Mouse (Mus musculus) skeletal muscle tissue, adult 2 months (tissue): Measurements from ENCODE around the gene Tbx5.

Experiments
- DNase-seq: peaks from one replicate; pipeline ENCODE4 v3.0.0-alpha.2; 2012; ENCODE audit warnings: low read depth, low spot score

The Tbx5 gene

GRCm38 (mm10) chr5:119832479-119832796 is at the start of gene Tbx5:
Gene Tbx5, plus strand, starts transcription at chr5:119832668.
- DNase-seq: no peak

- no peak for DNase-seq
Measured at GRCm38 (mm10) chr5:119785959-119786358, 46.5 kb upstream of the Tbx5 start.

DNA sequence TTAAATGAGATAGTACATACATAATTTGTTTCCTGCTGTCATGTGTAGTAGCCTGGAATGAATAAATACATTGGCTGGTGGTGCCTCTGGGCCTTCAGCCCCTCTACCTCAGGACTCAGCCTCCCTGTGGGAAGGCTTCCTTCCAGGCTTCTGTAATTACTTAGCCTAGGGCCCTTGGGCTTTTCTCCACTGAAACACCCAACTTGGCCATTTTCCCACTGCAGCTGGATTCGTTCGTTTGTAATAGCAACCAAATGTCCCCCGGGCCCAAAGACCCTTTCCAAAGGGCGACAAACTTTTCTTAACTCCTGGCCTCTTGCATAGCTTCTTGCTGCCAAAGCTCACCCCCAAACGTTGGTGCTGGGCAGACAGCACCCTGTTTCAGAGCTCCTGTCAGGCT is 40.8 kb upstream of the Tbx5 start:
- no peak for DNase-seq

DNA sequence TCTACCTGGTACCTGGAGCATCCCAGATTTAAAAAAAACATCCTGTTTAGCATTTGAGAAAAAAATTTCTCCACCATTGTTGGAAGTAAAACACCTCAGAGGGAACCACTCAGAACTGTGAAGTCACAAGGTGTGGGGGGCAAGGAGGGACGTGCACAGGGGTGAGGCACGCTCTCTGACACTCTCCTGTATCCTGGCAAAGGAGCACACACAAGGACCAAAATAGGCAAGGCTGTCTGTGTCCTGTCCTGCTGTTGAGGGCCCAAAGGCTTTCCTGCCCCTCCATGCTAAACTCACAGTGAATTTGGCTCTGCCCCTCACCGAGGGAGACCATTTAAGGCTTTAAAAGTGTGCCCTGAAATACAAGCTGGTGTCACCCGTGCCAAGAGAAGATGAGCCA is 38.5 kb upstream of the Tbx5 start:
- DNase-seq: no peak

- no peak for DNase-seq
Measured at GRCm38 (mm10) chr5:119795376-119795775, 37.1 kb upstream of the Tbx5 start.

DNA sequence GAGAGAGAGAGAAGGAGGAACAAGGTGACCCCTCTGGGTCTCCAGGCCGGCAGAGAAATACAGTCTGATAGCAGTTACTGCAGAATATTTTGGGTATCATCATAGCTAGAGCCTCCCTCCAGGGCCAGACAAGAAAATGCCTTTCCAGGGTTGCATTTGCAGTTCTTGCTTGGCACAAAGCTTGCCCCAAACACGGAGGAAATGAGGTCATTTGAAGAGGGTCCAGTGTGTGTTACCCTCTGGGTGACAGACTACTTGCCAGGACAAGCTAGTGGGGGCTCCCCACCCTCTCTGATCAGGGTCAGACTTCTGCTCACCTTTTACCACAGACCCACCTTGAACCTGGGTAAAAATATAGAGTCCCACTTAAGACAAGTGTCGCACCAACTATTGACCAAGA is 36.7 kb upstream of the Tbx5 start:
- DNase-seq: no peak

- DNase-seq: no peak
Measured at GRCm38 (mm10) chr5:119796443-119797160, 35.9 kb upstream of the Tbx5 start.

DNA sequence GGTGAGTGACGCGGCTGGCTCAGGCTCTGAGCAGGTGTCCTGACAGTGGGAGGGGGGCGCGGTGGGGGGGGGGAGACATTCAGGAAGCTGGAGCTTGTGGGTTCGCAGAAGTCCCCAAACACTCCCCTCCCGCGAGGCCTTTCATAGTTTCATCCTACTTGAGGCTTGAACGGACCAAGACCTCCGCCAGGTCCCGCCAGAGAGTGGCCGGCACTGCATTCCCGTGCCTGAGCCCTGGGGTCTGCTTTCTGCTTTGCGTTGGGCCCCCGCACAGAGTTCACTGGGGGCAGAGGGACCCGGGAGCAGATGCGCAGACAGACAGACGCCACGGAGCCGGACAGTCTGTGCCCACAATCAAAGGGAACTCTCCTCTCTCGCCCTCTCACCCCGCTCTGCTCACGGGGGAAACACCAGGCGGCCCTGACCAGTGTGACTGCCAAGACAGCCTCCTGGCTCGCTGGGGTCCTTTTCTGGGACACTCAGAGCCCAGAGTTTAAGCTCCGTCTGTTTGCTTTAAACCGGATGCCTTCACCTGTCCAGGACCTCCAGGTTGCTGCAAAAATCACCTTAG is 34.8 kb upstream of the Tbx5 start:
- DNase-seq: no peak

GRCm38 (mm10) chr5:119798261-119798660 is 34.2 kb upstream of the Tbx5 start:
- no peak for DNase-seq

DNA sequence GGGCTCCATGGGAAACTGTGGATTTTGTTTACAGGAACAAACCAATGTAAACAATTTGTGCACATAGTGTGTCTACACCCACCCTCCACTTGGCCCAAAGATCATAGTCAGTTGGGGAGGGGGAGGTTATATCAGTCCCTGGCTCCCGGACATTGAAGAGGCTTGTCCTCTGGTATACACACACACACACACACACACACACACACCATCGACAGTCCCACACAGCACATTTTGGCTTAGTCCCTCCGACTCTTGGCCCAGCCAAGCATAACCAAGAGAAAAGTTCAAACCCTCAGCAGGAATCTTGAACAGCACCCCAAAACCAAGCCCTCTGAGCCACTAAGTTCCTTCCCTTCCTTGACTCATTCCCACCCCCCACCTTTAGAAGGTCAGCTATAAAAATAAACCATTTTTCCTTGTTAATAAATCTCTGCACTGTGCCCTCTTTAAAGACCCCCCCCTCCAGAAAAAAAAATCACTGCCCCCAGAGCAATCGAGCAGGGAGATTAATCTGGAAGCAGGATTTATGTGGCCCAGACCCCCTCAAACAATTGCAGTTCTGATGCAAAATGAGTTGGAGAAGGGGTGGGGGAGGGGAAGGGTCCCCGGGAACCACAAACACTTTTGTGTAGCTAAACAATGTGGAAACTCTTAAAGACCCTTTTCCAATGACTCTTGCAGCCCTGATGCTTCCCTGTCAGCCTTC is 33.6 kb upstream of the Tbx5 start:
- no peak for DNase-seq

GRCm38 (mm10) chr5:119799419-119800242 is 32.8 kb upstream of the Tbx5 start:
- no peak for DNase-seq

DNA sequence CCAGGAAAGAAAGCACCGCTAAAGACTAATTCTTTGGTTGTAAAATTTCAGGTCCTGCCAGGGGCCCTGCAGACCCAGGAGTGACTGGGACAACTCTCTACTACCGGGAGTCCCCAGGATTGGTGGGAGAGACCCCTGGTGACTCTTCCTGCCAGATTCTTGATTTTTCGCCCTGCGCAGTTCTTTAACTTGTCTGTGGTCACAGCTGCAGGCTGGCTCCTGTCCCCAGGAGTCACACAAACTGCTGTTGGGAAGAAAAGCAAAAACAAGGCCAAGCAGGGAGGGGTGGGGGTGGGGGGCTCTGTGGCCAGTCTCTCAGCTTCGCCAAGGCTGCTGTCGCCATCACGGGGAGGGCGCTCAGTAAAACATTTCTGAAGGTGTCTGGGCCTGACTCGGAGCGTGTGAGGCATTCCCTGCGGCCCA is 32.2 kb upstream of the Tbx5 start:
- DNase-seq: no peak

DNA sequence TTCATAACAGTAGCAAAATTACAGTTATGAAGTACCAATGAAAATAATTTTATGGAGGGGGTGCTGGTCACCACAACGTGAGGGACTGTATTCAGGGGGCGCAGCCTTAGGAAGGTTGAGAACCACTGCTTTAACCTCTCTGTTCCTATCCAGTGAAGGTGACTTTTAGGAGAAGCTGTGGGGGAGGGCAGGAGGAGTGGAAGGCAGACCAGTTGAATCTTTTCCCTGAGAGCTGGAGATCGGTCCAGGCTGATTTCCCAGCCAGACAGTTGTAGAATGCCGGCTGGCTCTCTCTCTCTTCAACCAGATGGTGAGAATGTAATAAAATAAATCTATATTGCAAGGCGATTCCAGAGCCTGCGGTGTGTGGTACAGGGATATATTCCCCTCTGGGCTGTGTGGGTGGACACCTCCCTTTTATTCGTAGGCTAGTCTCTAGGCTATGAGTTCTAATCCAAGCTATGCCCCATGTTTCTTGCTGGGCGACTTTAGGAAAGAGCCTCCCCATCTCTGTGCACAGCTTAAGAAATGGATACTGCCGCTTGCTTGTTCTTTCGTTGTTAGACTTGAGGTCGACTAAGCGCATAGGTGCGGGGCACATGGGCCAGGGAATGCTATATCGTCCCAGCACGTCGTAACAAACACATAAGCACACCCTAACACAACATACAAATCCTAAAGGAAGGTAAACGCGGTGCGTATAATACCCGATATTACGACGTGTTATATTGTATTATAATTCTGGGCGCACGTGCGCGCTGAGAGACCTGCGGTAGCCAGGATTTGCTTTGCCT is 29.7 kb upstream of the Tbx5 start:
- DNase-seq: no peak

DNA sequence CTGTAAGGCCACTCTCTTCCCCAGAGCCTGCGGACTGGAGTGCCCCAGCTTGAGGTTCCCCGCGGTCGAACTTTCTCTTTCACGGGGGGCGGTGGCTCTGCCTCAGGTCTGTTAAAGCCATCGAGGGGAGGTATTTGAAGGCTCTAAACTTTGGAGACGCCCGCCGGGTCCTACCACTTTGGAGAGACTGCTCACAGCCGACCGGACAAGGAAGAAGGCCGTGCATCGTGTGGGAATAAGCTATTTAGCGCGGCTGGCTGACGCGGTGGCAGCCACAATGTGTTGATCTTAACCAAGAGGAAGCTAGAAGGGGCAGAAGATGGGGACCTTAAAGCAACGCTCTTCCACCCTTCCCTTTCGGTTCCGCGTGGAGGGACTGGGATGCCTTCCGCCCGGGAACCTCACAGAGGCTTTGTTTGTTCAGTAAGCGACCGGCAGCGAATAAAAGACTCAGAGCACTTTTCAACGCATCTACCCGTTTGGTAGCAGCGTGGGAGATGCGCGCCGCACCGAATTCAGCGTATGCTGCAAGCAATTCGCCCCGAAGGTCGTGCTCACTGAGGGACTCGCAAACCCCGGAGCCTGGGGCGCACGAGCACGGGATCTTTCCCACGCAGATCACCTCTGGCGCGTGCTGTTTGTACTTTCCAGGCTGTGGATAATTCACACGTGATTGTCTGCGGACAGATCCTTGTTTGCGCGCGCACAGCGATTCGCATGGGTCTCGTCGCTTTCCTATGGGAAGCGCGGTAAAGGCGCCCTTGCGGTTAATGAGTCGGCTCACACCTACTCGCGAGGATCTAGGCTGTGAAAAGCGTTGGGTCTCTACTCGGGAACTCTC is 28.8 kb upstream of the Tbx5 start:
- DNase-seq: no peak

DNA sequence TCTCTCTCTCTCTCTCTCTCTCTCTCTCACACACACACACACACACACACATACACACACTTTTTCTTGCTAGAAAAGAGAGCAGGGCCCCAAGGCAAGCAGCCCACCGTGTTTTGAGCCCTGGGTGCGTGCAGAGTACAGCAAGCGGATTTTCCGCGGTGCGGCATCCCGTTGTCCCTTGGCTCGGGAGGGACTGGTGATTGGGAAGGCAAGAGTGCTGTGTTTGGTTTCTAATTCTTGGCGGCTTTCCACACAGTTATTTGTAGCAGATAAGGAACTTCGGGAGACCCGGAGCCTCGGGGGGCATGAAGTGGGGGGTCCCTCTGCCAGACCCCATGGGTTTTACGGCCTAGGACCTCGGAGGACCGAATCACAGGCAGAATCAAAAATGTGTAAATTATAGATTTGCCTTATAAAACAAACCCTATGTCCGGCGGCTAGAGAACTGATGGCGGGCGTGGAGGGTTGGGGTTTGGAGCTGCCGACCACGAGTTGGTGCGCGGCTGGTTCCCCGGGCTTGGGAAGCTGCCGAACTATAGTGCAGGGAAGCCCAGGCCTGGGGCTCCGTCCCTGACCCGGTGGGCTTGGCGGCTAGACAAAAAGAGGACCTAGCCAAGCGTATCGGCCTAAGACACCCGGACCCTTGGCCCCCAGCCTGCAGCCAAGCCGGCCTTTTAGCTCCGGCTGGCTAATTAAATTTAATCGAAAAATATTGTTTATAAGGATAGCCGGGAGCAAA is 28.0 kb upstream of the Tbx5 start:
- no peak for DNase-seq

GRCm38 (mm10) chr5:119805636-119806035 is 26.8 kb upstream of the Tbx5 start:
- DNase-seq: no peak

- no peak for DNase-seq
Measured at GRCm38 (mm10) chr5:119806467-119806866, 26.0 kb upstream of the Tbx5 start.

- DNase-seq: no peak
Measured at GRCm38 (mm10) chr5:119807481-119808183, 24.8 kb upstream of the Tbx5 start.

DNA sequence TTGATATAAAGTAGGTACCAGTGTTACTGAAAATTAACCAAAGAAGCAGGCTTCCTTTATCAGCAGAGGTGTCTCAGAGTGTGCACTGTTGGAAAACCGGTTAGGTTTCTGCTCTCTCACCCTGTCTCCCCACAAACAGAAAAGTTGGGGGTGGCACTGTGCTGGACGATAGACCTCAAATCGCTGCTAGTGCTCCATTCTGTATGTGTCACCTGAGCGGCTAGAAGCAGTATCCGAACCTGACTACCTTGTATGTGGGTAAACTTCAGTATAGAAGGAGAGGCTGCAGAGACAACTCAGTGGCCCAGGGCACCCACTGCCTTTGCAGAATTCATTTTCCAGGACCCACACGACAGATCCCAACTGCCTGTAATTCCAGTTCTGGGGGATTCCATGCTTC is 23.8 kb upstream of the Tbx5 start:
- no peak for DNase-seq
